Mouse (Mus musculus) heart, embryonic 11.5 days (tissue): Measurements from ENCODE around the gene Clasrp. TPM values are rescaled to one million over a fixed set of nuclear protein-coding genes. Genes with fewer than 3 reads are reported as not detected.

Experiments
- ATAC-seq: fragments of 200-750 bp; cut with Nextera tagmentation; replicated peaks from 2 replicates; pipeline ENCODE4 v1.8.0; 2017; ENCODE audit warnings: moderate library complexity; ENCODE audit not compliant: insufficient number of reproducible peaks, low FRiP score, low TSS enrichment
- H3K27ac ChIP-seq: fragments of 300-500 bp; sonication (generic); 2 replicates; pipeline ENCODE4 v1.5.1; 2014; ENCODE audit warnings: mild to moderate bottlenecking, low read depth, low read length
- H3K27me3 ChIP-seq: fragments of 300-500 bp; sonication (generic); 2 replicates; pipeline ENCODE4 v1.6.1; 2014; ENCODE audit warnings: mild to moderate bottlenecking, low read length, mixed read lengths; ENCODE audit not compliant: control insufficient read depth, insufficient read depth
- H3K36me3 ChIP-seq: fragments of 300-500 bp; sonication (generic); 2 replicates; pipeline ENCODE4 v1.6.1; 2014; ENCODE audit warnings: mild to moderate bottlenecking, low read length, moderate library complexity, mixed read lengths; ENCODE audit not compliant: control insufficient read depth, insufficient read depth
- H3K4me1 ChIP-seq: fragments of 300-500 bp; sonication (generic); 2 replicates; pipeline ENCODE4 v1.6.1; 2014; ENCODE audit warnings: low read length; ENCODE audit not compliant: control insufficient read depth, insufficient read depth
- H3K4me2 ChIP-seq: fragments of 300-500 bp; sonication (generic); 2 replicates; pipeline ENCODE4 v1.6.1; 2014; ENCODE audit warnings: mild to moderate bottlenecking, moderate library complexity
- H3K4me3 ChIP-seq: fragments of 300-500 bp; sonication (generic); 2 replicates; pipeline ENCODE4 v1.5.1; 2014; ENCODE audit warnings: low read depth, low read length
- H3K9ac ChIP-seq: fragments of 300-500 bp; sonication (generic); 2 replicates; pipeline ENCODE4 v1.6.1; 2014; ENCODE audit warnings: mild to moderate bottlenecking, low read depth, low read length, moderate library complexity
- H3K9me3 ChIP-seq: fragments of 300-500 bp; sonication (generic); replicated peaks from 2 replicates; pipeline ENCODE4 v1.6.1; 2016; ENCODE audit warnings: low read length; ENCODE audit not compliant: control insufficient read depth
- WGBS: fragments of 180-500 bp; shearing (Covaris S2); extraction: QIAGEN DNeasy Blood & Tissue Kit; methylation state at CpG from one replicate; pipeline ENCODE4 v1.1.7; 2014; ENCODE audit not compliant: insufficient replicate concordance; 5-methylcytosine and 5-hydroxymethylcytosine counted together
- polyA plus RNA-seq: library from polyadenylated mRNA; unstranded; fragments of >200 nt; fragmentation: Nextera tagmentation; extraction: Ambion mirVana; gene quantifications from 2 replicates; pipeline ENCODE4 v1.2.1, GENCODE M21; 2014

Clasrp gene
- polyA plus RNA-seq, 1 experiment from 2014 or later, result 34.3 TPM

- H3K36me3 ChIP-seq, result no peaks in the 10 kb centered on the region
- 46% methylated on average over 6 of the region's 6 CpGs for WGBS
- H3K27me3 ChIP-seq, result no peaks in the 10 kb centered on the region
- no peak overlapping the region for H3K9ac ChIP-seq
- no peak for ATAC-seq
- H3K4me2 ChIP-seq, result no peak overlapping the region
- no peaks in the 10 kb centered on the region for H3K9me3 ChIP-seq
- peaks cover 25% of the 10 kb centered on the region for H3K4me1 ChIP-seq
- H3K27ac ChIP-seq, result no peak overlapping the region
- no peak overlapping the region for H3K4me3 ChIP-seq
Measured at GRCm38 (mm10) chr7:19543584-19543983, 60.7 kb downstream of the Clasrp start.

GRCm38 (mm10) chr7:19542155-19542691, 62.1 kb downstream of the Clasrp start:
- H3K9ac ChIP-seq, result no peak overlapping the region
- no peaks in the 10 kb centered on the region for H3K36me3 ChIP-seq
- 76% methylated on average over 8 of the region's 8 CpGs for WGBS
- H3K4me1 ChIP-seq, result peaks cover 25% of the 10 kb centered on the region
- H3K27me3 ChIP-seq, result no peaks in the 10 kb centered on the region
- no peak overlapping the region for H3K4me2 ChIP-seq
- H3K9me3 ChIP-seq, result no peaks in the 10 kb centered on the region
- no peak overlapping the region for H3K27ac ChIP-seq
- H3K4me3 ChIP-seq, result no peak overlapping the region
- ATAC-seq, result no peak

GRCm38 (mm10) chr7:19541681-19542154, 62.6 kb downstream of the Clasrp start:
- H3K4me2 ChIP-seq, result no peak overlapping the region

GRCm38 (mm10) chr7:19540771-19541566, 63.3 kb downstream of the Clasrp start:
- Histone ChIP-seq H3K27me3 (no peaks in the 10 kb centered on the region), H3K4me2 (no peak overlapping the region), H3K4me3 (no peak overlapping the region), H3K9me3 (no peaks in the 10 kb centered on the region), H3K36me3 (no peaks in the 10 kb centered on the region), H3K27ac (no peak overlapping the region), H3K4me1 (peaks cover 20% of the 10 kb centered on the region), H3K9ac (no peak overlapping the region)
- no peak for ATAC-seq
- 88% methylated on average over 2 of the region's 2 CpGs for WGBS

More at GRCm38 (mm10) chr7:19541681-19542154, 62.6 kb downstream of the Clasrp start:
- WGBS, result 84% methylated on average over 7 of the region's 7 CpGs
- Histone ChIP-seq H3K9me3 (no peaks in the 10 kb centered on the region), H3K36me3 (no peaks in the 10 kb centered on the region), H3K9ac (no peak overlapping the region), H3K4me1 (peaks cover 23% of the 10 kb centered on the region), H3K27ac (no peak overlapping the region), H3K27me3 (no peaks in the 10 kb centered on the region), H3K4me3 (no peak overlapping the region)
- ATAC-seq, result no peak

GRCm38 (mm10) chr7:19534676-19535075, 69.6 kb downstream of the Clasrp start:
- Histone ChIP-seq H3K9ac (no peak overlapping the region), H3K27ac (no peak overlapping the region), H3K4me1 (no peaks in the 10 kb centered on the region; the same call in 1 of the 2 replicates), H3K27me3 (no peaks in the 10 kb centered on the region), H3K4me3 (no peak overlapping the region), H3K9me3 (no peaks in the 10 kb centered on the region), H3K4me2 (no peak overlapping the region), H3K36me3 (peaks cover 24% of the 10 kb centered on the region)
- WGBS, result 94% methylated on average over 10 of the region's 10 CpGs
- no peak for ATAC-seq

GRCm38 (mm10) chr7:19532240-19532639, 72.0 kb downstream of the Clasrp start:
- ATAC-seq, result no peak
- H3K9me3 ChIP-seq, result no peaks in the 10 kb centered on the region
- WGBS, result 95% methylated on average over 14 of the region's 14 CpGs

GRCm38 (mm10) chr7:19531077-19531476, 73.2 kb downstream of the Clasrp start:
- H3K4me3 ChIP-seq, result no peak overlapping the region
- no peak for ATAC-seq
- no peak overlapping the region for H3K9ac ChIP-seq
- H3K4me2 ChIP-seq, result no peak overlapping the region
- no peak overlapping the region for H3K27ac ChIP-seq
- no peaks in the 10 kb centered on the region for H3K27me3 ChIP-seq
- WGBS, result 76% methylated on average over 10 of the region's 10 CpGs
- peaks cover 24% of the 10 kb centered on the region for H3K36me3 ChIP-seq
- H3K9me3 ChIP-seq, result no peaks in the 10 kb centered on the region
- no peaks in the 10 kb centered on the region for H3K4me1 ChIP-seq

More at GRCm38 (mm10) chr7:19532240-19532639, 72.0 kb downstream of the Clasrp start:
- H3K4me3 ChIP-seq, result no peak overlapping the region
- H3K4me2 ChIP-seq, result no peak overlapping the region
- no peak overlapping the region for H3K27ac ChIP-seq
- H3K27me3 ChIP-seq, result no peaks in the 10 kb centered on the region
- H3K4me1 ChIP-seq, result no peaks in the 10 kb centered on the region
- H3K36me3 ChIP-seq, result peaks cover 24% of the 10 kb centered on the region
- H3K9ac ChIP-seq, result no peak overlapping the region
